Mouse (Mus musculus) intestine, embryonic 16.5 days (tissue): ENCODE results near the gene Fam83g. TPM values are rescaled to one million over a fixed set of nuclear protein-coding genes. Genes with fewer than 3 reads are reported as not detected.
A peak's percentile ranks its signal among the peaks of the same experiment; 100 is the strongest.

ENCODE experiments used
- ATAC-seq: fragments of 200-750 bp; cut with Nextera tagmentation; 2 replicates; pipeline ENCODE4 v1.8.0; 2017; ENCODE audit warnings: moderate TSS enrichment, moderate library complexity
- H3K27ac ChIP-seq: fragments of 300-500 bp; sonication (generic); 2 replicates; pipeline ENCODE4 v1.5.1; 2014; ENCODE audit warnings: mild to moderate bottlenecking, low read length
- H3K27me3 ChIP-seq: fragments of 300-500 bp; sonication (generic); replicated peaks from 2 replicates; pipeline ENCODE4 v1.6.1; 2014; ENCODE audit warnings: low read length, control low read depth, mixed read lengths; ENCODE audit not compliant: control insufficient read depth, insufficient read depth
- H3K36me3 ChIP-seq: fragments of 300-500 bp; sonication (generic); 2 replicates; pipeline ENCODE4 v1.6.1; 2014; ENCODE audit warnings: low read length, control low read depth; ENCODE audit not compliant: control insufficient read depth, insufficient read depth
- H3K4me1 ChIP-seq: fragments of 300-500 bp; sonication (generic); 2 replicates; pipeline ENCODE4 v1.6.1; 2014; ENCODE audit warnings: low read length, control low read depth, mixed read lengths; ENCODE audit not compliant: control insufficient read depth, insufficient read depth
- H3K4me2 ChIP-seq: fragments of 300-500 bp; sonication (generic); 2 replicates; pipeline ENCODE4 v1.6.1; 2014; ENCODE audit warnings: low read depth, low read length, control low read depth
- H3K4me3 ChIP-seq: fragments of 300-500 bp; sonication (generic); 2 replicates; pipeline ENCODE4 v1.5.1; 2014; ENCODE audit warnings: mild to moderate bottlenecking, low read length
- H3K9ac ChIP-seq: fragments of 300-500 bp; sonication (generic); 2 replicates; pipeline ENCODE4 v1.6.1; 2014; ENCODE audit warnings: low read depth, low read length
- H3K9me3 ChIP-seq: fragments of 300-500 bp; sonication (generic); 2 replicates; pipeline ENCODE4 v1.6.1; 2016; ENCODE audit warnings: low read length, control low read depth; ENCODE audit not compliant: control insufficient read depth
- WGBS: fragments of 180-500 bp; shearing (Covaris S2); extraction: QIAGEN DNeasy Blood & Tissue Kit; methylation state at CpG from one replicate; pipeline ENCODE4 v1.1.7; 2014; 5-methylcytosine and 5-hydroxymethylcytosine counted together
- polyA plus RNA-seq: library from polyadenylated mRNA; unstranded; fragments of >200 nt; fragmentation: Nextera tagmentation; extraction: Ambion mirVana; gene quantifications from 2 replicates; pipeline ENCODE4 v1.2.1, GENCODE M21; 2015

Fam83g gene
- polyA plus RNA-seq, 1 experiment from 2014 or later = 9.6 TPM

- ATAC-seq = no peak
- H3K36me3 ChIP-seq = no peaks in the 10 kb centered on the region
- H3K4me1 ChIP-seq = 0 out of 2 replicates have a peak, but pooled peaks cover 3% of the 10 kb centered on the region
- H3K9ac ChIP-seq = no peak overlapping the region
- WGBS = 87% methylated on average over 3 of the region's 3 CpGs
- no peaks in the 10 kb centered on the region for H3K27me3 ChIP-seq
- H3K4me2 ChIP-seq = no peak overlapping the region
- no peak overlapping the region for H3K27ac ChIP-seq
- no peaks in the 10 kb centered on the region for H3K9me3 ChIP-seq
- no peak overlapping the region for H3K4me3 ChIP-seq
Measured at GRCm38 (mm10) chr11:61658360-61658922, 25.4 kb upstream of the Fam83g start.

- WGBS = 80% methylated on average over 4 of the region's 4 CpGs
- Histone ChIP-seq H3K27me3 (no peaks in the 10 kb centered on the region), H3K36me3 (no peaks in the 10 kb centered on the region), H3K4me3 (no peak overlapping the region), H3K4me1 (peaks cover 3% of the 10 kb centered on the region; the same call in 1 of the 2 replicates), H3K9me3 (no peaks in the 10 kb centered on the region), H3K27ac (no peak overlapping the region), H3K9ac (no peak overlapping the region), H3K4me2 (no peak overlapping the region)
- ATAC-seq = no peak
Measured at GRCm38 (mm10) chr11:61659011-61659858, 24.7 kb upstream of the Fam83g start.

- H3K4me1 ChIP-seq = peaks cover 3% of the 10 kb centered on the region; the same call in 1 of the 2 replicates
- no peaks in the 10 kb centered on the region for H3K9me3 ChIP-seq
- no peaks in the 10 kb centered on the region for H3K36me3 ChIP-seq
- no peak overlapping the region for H3K27ac ChIP-seq
- no peak overlapping the region for H3K9ac ChIP-seq
- no peaks in the 10 kb centered on the region for H3K27me3 ChIP-seq
- no peak overlapping the region for H3K4me2 ChIP-seq
- H3K4me3 ChIP-seq = no peak overlapping the region
- WGBS = 84% methylated on average over 8 of the region's 8 CpGs
- no peak for ATAC-seq
Measured at GRCm38 (mm10) chr11:61660001-61660400, 23.9 kb upstream of the Fam83g start.

GRCm38 (mm10) chr11:61660806-61661392 is 23.0 kb upstream of the Fam83g start:
- 64% methylated on average over 7 of the region's 7 CpGs for WGBS
- Histone ChIP-seq H3K4me1 (peaks cover 3% of the 10 kb centered on the region; the same call in 1 of the 2 replicates), H3K9me3 (no peaks in the 10 kb centered on the region), H3K27me3 (no peaks in the 10 kb centered on the region), H3K36me3 (no peaks in the 10 kb centered on the region), H3K4me3 (no peak overlapping the region), H3K4me2 (no peak overlapping the region), H3K9ac (no peak overlapping the region), H3K27ac (no peak overlapping the region)
- ATAC-seq = no peak

GRCm38 (mm10) chr11:61662189-61662588 is 21.7 kb upstream of the Fam83g start:
- Histone ChIP-seq H3K9ac (no peak overlapping the region), H3K27ac (no peak overlapping the region), H3K36me3 (no peaks in the 10 kb centered on the region), H3K9me3 (no peaks in the 10 kb centered on the region), H3K4me1 (no peaks in the 10 kb centered on the region; the same call in 1 of the 2 replicates), H3K27me3 (no peaks in the 10 kb centered on the region), H3K4me3 (no peak overlapping the region), H3K4me2 (no peak overlapping the region)
- ATAC-seq = no peak
- 90% methylated on average over 5 of the region's 5 CpGs for WGBS

GRCm38 (mm10) chr11:61665401-61665800 is 18.5 kb upstream of the Fam83g start:
- 79% methylated on average over 4 of the region's 4 CpGs for WGBS
- no peak overlapping the region for H3K4me3 ChIP-seq
- no peak overlapping the region for H3K9ac ChIP-seq
- H3K36me3 ChIP-seq = no peaks in the 10 kb centered on the region
- peaks cover 15% of the 10 kb centered on the region for H3K4me1 ChIP-seq
- no peak for ATAC-seq
- H3K27ac ChIP-seq = no peak overlapping the region
- H3K9me3 ChIP-seq = no peaks in the 10 kb centered on the region
- H3K27me3 ChIP-seq = no peaks in the 10 kb centered on the region
- H3K4me2 ChIP-seq = no peak overlapping the region

GRCm38 (mm10) chr11:61665991-61666799 is 17.7 kb upstream of the Fam83g start:
- Histone ChIP-seq H3K4me3 (no peak overlapping the region), H3K27ac (no peak overlapping the region), H3K4me1 (peaks cover 15% of the 10 kb centered on the region), H3K27me3 (no peaks in the 10 kb centered on the region), H3K36me3 (no peaks in the 10 kb centered on the region), H3K9ac (no peak overlapping the region), H3K9me3 (no peaks in the 10 kb centered on the region), H3K4me2 (no peak overlapping the region)
- ATAC-seq = 0 out of 2 replicates have a peak, but pooled peaks have one; percentile 19
- WGBS = 52% methylated on average over 7 of the region's 7 CpGs

- Histone ChIP-seq H3K4me2 (no peak overlapping the region), H3K36me3 (no peaks in the 10 kb centered on the region), H3K27ac (no peak overlapping the region), H3K4me3 (no peak overlapping the region), H3K27me3 (no peaks in the 10 kb centered on the region), H3K4me1 (peaks cover 24% of the 10 kb centered on the region), H3K9me3 (no peaks in the 10 kb centered on the region), H3K9ac (no peak overlapping the region)
- no peak for ATAC-seq
- 84% methylated on average over 5 of the region's 5 CpGs for WGBS
Measured at GRCm38 (mm10) chr11:61667248-61667647, 16.6 kb upstream of the Fam83g start.

GRCm38 (mm10) chr11:61667782-61668181 is 16.1 kb upstream of the Fam83g start:
- Histone ChIP-seq H3K9ac (no peak overlapping the region), H3K27me3 (no peaks in the 10 kb centered on the region), H3K4me3 (no peak overlapping the region), H3K36me3 (no peaks in the 10 kb centered on the region), H3K4me2 (no peak overlapping the region), H3K9me3 (no peaks in the 10 kb centered on the region), H3K27ac (no peak overlapping the region), H3K4me1 (peaks cover 25% of the 10 kb centered on the region)
- no peak for ATAC-seq
- 62% methylated on average over 5 of the region's 5 CpGs for WGBS
